Mouse (Mus musculus) ES-Bruce4 (cell line): ENCODE results near the gene Rubcn. TPM values are rescaled to one million over a fixed set of nuclear protein-coding genes. Genes with fewer than 3 reads are reported as not detected.

Experiments used
- H3K27ac ChIP-seq: 2 replicates; pipeline ENCODE4 v1.5.1; 2012; ENCODE audit warnings: low read length, inconsistent platforms; ENCODE audit not compliant: insufficient read depth
- H3K27me3 ChIP-seq: 2 replicates; pipeline ENCODE4 v1.6.1; 2012; ENCODE audit warnings: mild to moderate bottlenecking, low read length, inconsistent platforms; ENCODE audit not compliant: control insufficient read depth, poor library complexity, insufficient read depth, severe bottlenecking
- H3K36me3 ChIP-seq: 2 replicates; pipeline ENCODE4 v1.6.1; 2012; ENCODE audit warnings: inconsistent platforms, mild to moderate bottlenecking, low read length, moderate library complexity; ENCODE audit not compliant: control insufficient read depth, poor library complexity, insufficient read depth, severe bottlenecking
- H3K4me1 ChIP-seq: one replicate; pipeline ENCODE4 v1.8.1; 2011; ENCODE audit warnings: low read length; ENCODE audit not compliant: control insufficient read depth, insufficient read depth
- H3K4me3 ChIP-seq: 2 replicates; pipeline ENCODE4 v1.5.1; 2011; ENCODE audit warnings: low read depth, mild to moderate bottlenecking, low read length
- H3K9ac ChIP-seq: 2 replicates; pipeline ENCODE4 v1.6.1; 2012; ENCODE audit warnings: low read depth, mild to moderate bottlenecking, inconsistent platforms; ENCODE audit not compliant: poor library complexity, severe bottlenecking
- H3K9me3 ChIP-seq: replicated peaks from 2 replicates; pipeline ENCODE4 v1.6.1; 2012; ENCODE audit warnings: mild to moderate bottlenecking, low read length, inconsistent platforms; ENCODE audit not compliant: control insufficient read depth, poor library complexity, insufficient read depth, severe bottlenecking
- CTCF ChIP-seq: IDR thresholded peaks from one replicate; pipeline ENCODE4 v1.8.1; 2011; ENCODE audit warnings: low read depth, low read length
- EP300 ChIP-seq: IDR thresholded peaks from 2 replicates; pipeline ENCODE4 v1.6.1; 2011; ENCODE audit warnings: low read depth, low read length; ENCODE audit not compliant: insufficient read depth
- POLR2A ChIP-seq: IDR thresholded peaks from one replicate; pipeline ENCODE4 v1.8.1; 2011; ENCODE audit warnings: low read length; ENCODE audit not compliant: insufficient read depth
- polyA plus RNA-seq: library from polyadenylated mRNA; stranded (reverse); fragments of >200 nt; gene quantifications from 2 replicates; pipeline ENCODE4 v1.2.4, GENCODE M21; 2011; ENCODE audit warnings: low read depth; ENCODE audit not compliant: missing spikeins, insufficient read depth, insufficient read length

Rubcn gene
- polyA plus RNA-seq, 1 experiment: 19.8 TPM

DNA sequence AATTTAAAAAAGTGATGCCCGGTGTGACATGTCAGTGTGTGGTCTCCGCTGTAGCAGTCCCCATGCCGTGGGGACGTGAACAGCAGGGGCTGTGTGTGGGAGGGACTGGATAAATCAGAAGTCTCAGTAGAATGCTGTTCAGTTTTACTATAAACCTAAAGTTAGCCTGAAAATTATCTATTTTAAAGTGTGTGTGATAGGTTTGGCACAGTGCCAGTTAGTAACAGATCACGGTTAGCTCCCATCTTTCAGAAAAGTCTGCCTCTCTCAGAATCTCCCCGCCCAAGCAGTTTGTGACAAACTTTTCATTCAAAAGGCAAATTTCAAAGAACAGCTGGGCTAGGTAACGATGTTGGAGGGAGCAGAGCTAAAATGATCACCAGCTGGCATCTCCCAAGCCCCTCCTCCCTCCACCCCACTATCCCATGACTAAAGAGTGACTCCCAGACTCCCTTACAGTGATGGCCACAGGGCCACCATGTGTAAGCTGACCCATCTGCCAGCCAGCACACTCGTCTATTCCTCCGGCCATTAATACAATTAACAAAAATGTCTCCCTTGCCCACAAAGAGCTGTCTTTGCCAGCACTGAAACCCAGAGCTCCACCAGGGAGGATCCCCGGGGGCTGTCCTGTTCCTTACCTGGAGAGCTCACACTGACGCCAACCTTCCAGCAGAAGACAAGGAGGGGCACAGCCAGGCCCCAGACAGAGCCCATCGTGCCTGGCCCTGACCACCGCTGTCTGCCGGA is 80.7 kb downstream of the Rubcn start:
- peaks cover 2% of the 10 kb centered on the region for H3K4me1 ChIP-seq
- no peaks in the 10 kb centered on the region for H3K36me3 ChIP-seq
- H3K9ac ChIP-seq: no peak overlapping the region
- no peak for TF ChIP-seq EP300
- no peak for TF ChIP-seq POLR2A
- no peak for TF ChIP-seq CTCF
- H3K4me3 ChIP-seq: no peak overlapping the region
- H3K27ac ChIP-seq: no peak overlapping the region
- no peaks in the 10 kb centered on the region; the same call in 1 of the 2 replicates for H3K9me3 ChIP-seq
- H3K27me3 ChIP-seq: no peaks in the 10 kb centered on the region

DNA sequence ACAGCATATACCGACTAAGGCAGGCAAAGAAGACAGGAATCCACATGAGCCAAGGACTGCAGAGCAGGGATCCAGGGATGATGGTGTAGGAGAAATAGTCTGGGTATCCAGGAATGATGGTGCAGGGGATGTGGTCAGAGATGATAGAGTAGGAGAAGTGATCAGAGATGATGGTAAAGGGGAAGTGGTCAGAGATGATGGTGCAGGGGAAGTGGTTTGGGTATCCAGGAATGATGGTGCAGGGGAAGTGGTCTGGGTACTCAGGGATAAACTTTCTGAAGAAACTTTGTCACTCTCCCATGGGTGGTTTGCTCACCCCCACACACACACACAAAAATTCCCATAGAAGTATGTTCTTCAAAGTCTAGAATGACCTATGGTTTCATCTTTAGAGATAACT is 82.4 kb downstream of the Rubcn start:
- no peak for TF ChIP-seq POLR2A
- TF ChIP-seq EP300: no peak
- H3K27me3 ChIP-seq: no peaks in the 10 kb centered on the region
- no peaks in the 10 kb centered on the region; the same call in 1 of the 2 replicates for H3K9me3 ChIP-seq
- no peak overlapping the region for H3K27ac ChIP-seq
- no peaks in the 10 kb centered on the region for H3K36me3 ChIP-seq
- no peak overlapping the region for H3K9ac ChIP-seq
- no peak overlapping the region for H3K4me3 ChIP-seq
- H3K4me1 ChIP-seq: no peaks in the 10 kb centered on the region

DNA sequence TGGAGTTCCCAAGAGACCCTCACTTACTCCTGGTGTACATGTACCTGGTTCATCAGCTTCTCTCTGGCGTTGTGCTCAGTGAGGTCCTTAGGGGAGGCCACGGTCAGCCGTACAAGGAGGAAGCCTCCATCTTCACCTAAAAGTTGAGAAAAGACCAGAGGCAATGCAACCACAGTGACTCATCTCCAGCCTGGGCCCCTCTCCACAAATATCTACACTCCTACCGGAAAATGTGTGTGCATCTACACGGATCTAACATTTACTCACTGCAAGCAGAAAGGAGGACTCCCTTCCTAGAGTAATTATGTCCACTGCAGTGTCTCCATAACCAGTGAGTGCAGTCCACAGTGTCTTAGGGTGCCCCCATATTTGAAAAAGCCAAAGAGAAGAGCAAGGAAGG is 87.5 kb downstream of the Rubcn start:
- H3K4me1 ChIP-seq: no peaks in the 10 kb centered on the region
- no peak overlapping the region for H3K4me3 ChIP-seq

DNA sequence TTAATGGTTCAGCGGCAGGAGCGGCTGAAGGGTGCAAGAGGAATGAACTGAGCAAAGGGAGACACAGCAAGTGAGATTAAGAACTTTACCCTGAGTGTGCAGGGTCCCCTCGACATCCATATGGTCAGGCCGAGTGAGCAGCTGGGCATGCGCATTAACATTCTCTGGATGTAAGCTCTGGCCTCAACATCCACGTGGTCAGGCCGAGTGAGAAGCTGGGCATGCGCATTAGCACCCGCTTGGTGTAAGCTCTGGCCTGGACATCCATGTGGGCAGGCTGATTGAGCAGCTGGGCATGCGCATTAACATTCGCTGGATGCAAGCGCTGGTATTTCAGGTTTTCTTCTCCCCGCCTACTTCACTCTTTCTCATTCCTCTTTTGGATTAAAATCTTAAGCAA is 92.7 kb downstream of the Rubcn start:
- Histone ChIP-seq H3K9ac (no peak overlapping the region), H3K36me3 (no peaks in the 10 kb centered on the region), H3K4me1 (no peaks in the 10 kb centered on the region), H3K9me3 (no peaks in the 10 kb centered on the region), H3K27ac (no peak overlapping the region), H3K4me3 (no peak overlapping the region), H3K27me3 (no peaks in the 10 kb centered on the region)
- TF ChIP-seq CTCF: no peak
- no peak for TF ChIP-seq EP300
- TF ChIP-seq POLR2A: no peak

More for the DNA sequence above, 87.5 kb downstream of the Rubcn start:
- Histone ChIP-seq H3K9me3 (no peaks in the 10 kb centered on the region), H3K27me3 (no peaks in the 10 kb centered on the region), H3K9ac (no peak overlapping the region), H3K36me3 (no peaks in the 10 kb centered on the region), H3K27ac (no peak overlapping the region)
- TF ChIP-seq EP300: no peak
- TF ChIP-seq CTCF: no peak
- TF ChIP-seq POLR2A: no peak

DNA sequence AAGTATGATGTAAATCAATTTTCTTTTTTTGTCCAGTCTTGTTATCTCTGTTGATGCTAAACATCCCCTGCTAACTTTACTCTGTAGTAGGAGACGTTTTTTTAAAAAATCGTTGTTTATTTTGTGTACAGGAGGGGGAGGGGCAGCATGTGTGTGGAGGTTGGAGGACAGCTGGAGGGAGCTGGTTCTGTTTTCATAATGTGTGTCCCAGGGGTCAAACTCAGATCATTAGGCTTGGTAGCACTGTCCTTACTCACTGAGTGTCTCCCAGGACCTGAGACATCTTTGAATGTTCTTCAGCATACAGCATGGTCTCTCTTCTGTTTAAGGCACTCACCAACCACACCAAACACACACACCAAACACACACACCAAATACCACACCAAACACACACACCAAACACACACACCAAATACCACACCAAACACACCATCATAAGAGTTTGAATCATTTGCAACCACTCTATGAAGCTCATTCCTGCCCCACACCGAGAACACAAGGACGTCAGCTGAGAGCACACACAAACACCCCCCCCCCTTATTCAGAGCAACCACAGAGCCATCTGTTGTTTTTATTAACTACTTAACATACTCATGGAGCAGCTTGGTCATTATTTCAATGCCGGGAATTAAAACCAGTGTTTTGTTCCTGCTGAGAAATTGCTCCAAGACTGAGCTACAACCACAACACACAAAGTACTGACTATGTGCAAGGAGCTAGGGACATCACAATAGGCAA is 94.1 kb downstream of the Rubcn start:
- Histone ChIP-seq H3K27me3 (no peaks in the 10 kb centered on the region), H3K36me3 (no peaks in the 10 kb centered on the region), H3K4me1 (no peaks in the 10 kb centered on the region), H3K9ac (no peak overlapping the region), H3K27ac (no peak overlapping the region), H3K9me3 (no peaks in the 10 kb centered on the region), H3K4me3 (no peak overlapping the region)
- TF ChIP-seq POLR2A: no peak
- TF ChIP-seq EP300: no peak
- TF ChIP-seq CTCF: no peak

DNA sequence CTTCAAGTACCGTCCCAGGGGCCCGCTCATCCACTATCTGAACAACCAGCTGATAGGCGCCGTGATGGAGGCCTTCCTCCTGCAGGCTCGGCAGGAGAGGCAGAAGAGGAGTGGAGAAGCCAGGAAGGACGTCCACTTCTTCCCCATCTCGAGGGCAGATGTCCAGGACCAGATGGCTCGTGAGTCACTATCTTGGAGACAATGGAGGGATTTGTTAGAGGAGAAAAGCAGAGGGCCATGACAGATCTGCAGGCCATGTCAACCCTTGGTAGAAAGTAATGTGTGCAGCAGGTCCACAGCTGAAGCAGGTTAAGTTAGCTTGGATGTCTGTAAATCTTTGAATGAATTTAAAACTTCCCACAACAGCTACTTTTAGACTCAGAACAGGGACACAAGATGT is 98.6 kb downstream of the Rubcn start:
- H3K9me3 ChIP-seq: no peaks in the 10 kb centered on the region
- H3K36me3 ChIP-seq: no peaks in the 10 kb centered on the region
- no peak overlapping the region for H3K27ac ChIP-seq
- H3K9ac ChIP-seq: no peak overlapping the region
- H3K4me1 ChIP-seq: no peaks in the 10 kb centered on the region
- no peak for TF ChIP-seq EP300
- no peaks in the 10 kb centered on the region for H3K27me3 ChIP-seq
- no peak overlapping the region for H3K4me3 ChIP-seq
